Mouse (Mus musculus) liver, postnatal 0 days (tissue): Measurements from ENCODE around the gene Wdr4.

Experiments
- CTCF ChIP-seq: sonication (generic); IDR thresholded peaks from 2 replicates; pipeline ENCODE4 v1.5.1; 2016; ENCODE audit warnings: antibody characterized with exemption, low read depth
- EP300 ChIP-seq: IDR thresholded peaks from 2 replicates; pipeline ENCODE4 v1.6.1; 2016; ENCODE audit warnings: antibody characterized with exemption, low read depth, mild to moderate bottlenecking

GRCm38 (mm10) chr17:31563632-31564014, 43.8 kb upstream of the Wdr4 start:
- TF ChIP-seq CTCF = no peak
- TF ChIP-seq EP300 = no peak
